Mouse (Mus musculus): ENCODE results near the gene Tmem169. TPM values are rescaled to one million over a fixed set of nuclear protein-coding genes. Genes with fewer than 3 reads are reported as not detected.
"Not testable (repeated sequence)": the region's sequence is repeated elsewhere in the genome, so short reads cannot be mapped to it uniquely, and the experiment has no call there.

Tmem169 gene
- not detected for total RNA-seq (2022)

GRCm38 (mm10) chr1:72283992-72284485 is at the start of gene Tmem169, which contains the start of gene Pecr:
Tmem169 (plus strand) TSS chr1:72284369.
Pecr (minus strand) TSS chr1:72284314.
- peak; percentile 91 to 92 for DNase-seq (ENCODE audit: low spot score in 2 of 2)

GRCm38 (mm10) chr1:72236363-72237006 is 47.7 kb upstream of the Tmem169 start:
- peak; percentile 52 to 72 for DNase-seq (ENCODE audit: low spot score in 2 of 2)

- no peak for DNase-seq (ENCODE audit: low spot score in 2 of 2)
Observed at GRCm38 (mm10) chr1:72237007-72237775, 47.0 kb upstream of the Tmem169 start.

DNA sequence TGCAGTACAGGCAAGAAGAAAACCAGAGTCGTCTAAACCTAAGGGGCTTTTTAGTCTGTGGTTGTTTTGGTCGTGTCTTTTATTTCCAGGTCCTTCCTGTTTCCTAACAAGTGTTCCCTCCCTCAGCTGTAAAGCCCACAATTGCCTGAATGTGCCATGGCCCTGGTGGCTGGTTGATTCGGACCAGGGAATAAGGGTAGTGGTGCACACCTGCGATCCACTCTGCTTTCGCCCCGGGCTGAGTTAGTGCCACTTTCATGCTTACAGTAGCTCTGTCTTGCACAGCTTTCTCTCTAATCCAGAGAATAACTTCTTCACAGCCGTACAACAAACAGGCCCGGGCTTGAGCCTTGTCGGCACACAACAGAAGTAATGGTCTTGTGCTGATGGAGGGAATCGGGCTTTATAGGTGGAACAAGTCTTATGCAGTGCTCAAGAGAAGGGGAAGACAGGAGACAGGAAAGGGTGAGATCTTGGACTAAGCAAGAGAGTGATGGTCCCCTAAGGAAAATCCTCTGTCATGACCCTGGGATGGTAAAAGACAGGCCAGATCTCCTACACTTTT is 46.1 kb upstream of the Tmem169 start:
- DNase-seq (ENCODE audit: low spot score in 2 of 2) = no peak

DNA sequence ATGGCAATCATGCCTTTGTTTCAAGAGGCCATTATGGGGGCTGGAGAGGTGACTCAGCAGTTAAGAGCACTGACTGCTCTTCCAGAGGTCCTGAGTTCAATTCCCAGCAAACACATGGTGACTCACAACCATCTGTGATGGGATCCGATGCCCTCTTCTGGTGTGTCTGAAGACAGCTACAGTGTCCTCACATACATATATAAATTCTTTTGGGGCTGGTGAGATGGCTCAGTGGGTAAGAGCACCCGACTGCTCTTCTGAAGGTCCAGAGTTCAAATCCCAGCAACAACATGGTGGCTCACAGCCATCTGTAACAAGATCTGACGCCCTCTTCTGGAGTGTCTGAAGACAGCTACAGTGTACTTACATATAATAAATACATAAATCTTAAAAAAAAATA is 45.1 kb upstream of the Tmem169 start:
- DNase-seq (ENCODE audit: low spot score in 2 of 2) = not testable (repeated sequence)

DNA sequence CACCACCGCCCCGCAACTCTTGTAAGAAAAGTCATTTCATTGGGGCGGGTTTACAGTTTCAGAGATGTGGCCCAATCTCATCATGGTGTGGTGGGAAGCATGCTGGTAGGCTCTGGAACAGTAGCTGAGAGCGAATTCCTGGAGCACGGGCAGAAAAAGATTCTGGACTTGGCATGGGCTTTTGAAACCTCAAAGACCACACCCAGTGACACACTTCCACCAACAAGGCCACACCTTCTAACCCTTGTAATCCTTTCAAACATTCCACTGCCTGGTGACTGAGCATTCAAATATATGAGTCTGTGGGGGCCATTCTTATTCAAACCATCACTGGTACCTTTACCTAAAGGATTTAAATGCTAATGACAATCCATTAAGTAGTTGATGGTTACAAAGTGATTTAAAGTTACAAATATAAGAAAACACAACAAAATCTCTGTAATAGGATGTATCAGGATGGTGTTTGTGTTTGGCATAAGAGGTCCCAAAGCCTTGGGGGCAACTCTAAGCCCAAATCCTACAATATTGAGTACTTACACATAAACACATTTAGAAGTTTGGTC is 41.5 kb upstream of the Tmem169 start:
- no peak for DNase-seq (ENCODE audit: low spot score in 2 of 2)

DNA sequence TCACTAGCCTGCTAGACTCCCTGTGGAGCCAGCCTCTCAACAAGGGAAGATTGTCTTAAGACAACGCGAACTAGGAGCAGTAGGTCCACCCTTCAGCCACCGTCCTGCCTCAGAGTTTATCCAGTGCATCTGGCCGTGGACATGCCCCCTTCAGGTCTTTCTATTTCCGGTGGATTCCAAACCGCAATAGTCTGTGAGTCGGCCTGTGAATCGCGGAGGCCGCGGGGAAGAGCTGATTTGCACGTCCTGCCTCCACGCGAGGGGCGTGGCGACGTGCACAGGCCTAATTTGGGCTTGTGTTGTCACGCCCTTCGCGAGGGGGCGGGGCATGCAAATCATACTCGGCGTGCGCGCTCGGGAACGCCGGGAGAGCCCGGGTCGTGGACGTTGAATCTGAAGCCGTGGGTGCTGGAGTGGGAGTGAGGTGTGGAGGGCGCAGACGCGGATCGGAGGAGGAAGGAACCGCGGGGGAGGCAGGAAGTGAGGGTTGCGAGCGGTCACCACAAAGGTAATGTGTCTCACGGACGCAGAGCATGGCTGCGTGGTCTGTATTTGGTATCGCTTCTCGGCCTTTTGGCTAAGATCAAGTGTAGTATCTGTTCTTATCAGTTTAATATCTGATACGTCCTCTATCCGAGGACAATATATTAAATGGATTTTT is 40.4 kb upstream of the Tmem169 start:
- DNase-seq (ENCODE audit: low spot score in 2 of 2) = peak; percentile 94 to 97

- no peak for DNase-seq (ENCODE audit: low spot score in 2 of 2)
Observed at GRCm38 (mm10) chr1:72244317-72245036, 39.7 kb upstream of the Tmem169 start.

DNA sequence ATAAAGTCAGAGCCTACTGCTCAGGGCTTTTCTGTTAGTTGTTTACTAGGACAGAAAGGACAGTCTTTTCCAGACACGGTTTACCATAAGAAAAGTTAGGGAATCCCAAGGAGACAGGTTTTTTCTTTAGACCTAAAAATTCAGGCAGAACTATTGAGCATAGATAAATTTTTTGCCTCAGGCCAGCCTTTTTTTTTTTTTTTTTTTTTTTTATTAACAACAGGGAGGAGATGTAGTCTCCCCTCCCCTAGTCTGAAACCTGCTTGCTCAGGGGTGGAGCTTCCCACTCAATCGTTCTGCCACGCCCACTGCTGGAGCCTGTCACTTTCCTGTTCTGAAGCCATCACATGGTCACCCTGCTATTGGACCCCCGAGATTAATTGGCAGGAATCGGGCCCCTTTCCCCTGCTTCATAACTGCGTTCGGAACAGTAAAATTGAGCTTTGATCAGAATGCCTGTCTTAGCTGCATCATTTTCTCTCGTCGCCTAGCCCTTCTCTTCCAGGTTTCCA is 35.9 kb upstream of the Tmem169 start:
- DNase-seq (ENCODE audit: low spot score in 2 of 2) = not testable (repeated sequence)

DNA sequence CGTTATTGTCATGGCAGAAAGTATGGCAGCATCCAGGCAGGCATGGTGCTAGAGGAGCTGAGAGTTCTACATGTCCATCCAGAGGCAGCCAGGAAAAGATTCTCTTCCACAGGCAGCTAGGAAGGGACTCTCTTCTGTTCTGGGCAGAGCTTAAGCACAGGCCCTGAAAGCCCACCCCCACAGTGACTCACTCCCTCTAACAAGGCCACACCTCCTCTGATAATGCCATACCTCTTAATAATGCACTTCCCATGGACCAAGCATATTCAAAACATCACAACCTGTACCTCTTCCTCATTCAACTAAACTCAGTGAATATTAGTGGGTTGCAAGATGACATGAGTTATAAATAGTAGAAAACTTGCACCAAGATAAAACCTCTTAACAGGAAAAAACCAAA is 32.4 kb upstream of the Tmem169 start:
- DNase-seq (ENCODE audit: low spot score in 2 of 2) = no peak

- no peak for DNase-seq (ENCODE audit: low spot score in 2 of 2)
Observed at GRCm38 (mm10) chr1:72253881-72254491, 30.2 kb upstream of the Tmem169 start.

DNA sequence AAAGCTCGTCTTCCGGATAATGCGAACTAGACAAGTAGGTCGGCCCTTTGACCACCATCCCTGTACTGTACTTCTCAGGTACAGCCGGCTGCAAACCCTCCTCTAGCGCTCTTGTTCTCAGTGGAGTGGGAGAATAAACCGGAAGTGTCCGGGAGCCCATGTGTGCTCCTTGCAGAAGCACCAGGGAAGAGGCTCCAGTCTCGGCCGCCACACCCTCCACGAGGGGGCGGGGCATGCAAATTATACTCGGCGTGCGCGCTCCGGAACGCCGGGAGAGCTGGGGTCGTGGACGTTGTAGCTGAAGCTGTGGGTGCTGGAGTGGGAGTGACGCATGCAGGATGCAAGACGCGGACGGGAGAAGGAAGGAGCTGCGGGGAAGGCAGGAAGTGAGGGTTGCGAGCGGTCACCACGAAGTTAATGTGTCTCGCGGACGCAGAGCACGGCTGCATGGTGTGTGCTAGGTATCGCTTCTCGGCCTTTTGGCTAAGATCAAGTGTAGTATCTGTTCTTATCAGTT is 29.6 kb upstream of the Tmem169 start:
- peak; percentile 85 to 88 for DNase-seq (ENCODE audit: low spot score in 2 of 2)

- peak in 1 of 2 experiments; percentile 20 for DNase-seq (ENCODE audit: low spot score in 2 of 2)
Observed at GRCm38 (mm10) chr1:72255062-72255853, 28.9 kb upstream of the Tmem169 start.

- no peak for DNase-seq (ENCODE audit: low spot score in 2 of 2)
Observed at GRCm38 (mm10) chr1:72255854-72256175, 28.4 kb upstream of the Tmem169 start.

DNA sequence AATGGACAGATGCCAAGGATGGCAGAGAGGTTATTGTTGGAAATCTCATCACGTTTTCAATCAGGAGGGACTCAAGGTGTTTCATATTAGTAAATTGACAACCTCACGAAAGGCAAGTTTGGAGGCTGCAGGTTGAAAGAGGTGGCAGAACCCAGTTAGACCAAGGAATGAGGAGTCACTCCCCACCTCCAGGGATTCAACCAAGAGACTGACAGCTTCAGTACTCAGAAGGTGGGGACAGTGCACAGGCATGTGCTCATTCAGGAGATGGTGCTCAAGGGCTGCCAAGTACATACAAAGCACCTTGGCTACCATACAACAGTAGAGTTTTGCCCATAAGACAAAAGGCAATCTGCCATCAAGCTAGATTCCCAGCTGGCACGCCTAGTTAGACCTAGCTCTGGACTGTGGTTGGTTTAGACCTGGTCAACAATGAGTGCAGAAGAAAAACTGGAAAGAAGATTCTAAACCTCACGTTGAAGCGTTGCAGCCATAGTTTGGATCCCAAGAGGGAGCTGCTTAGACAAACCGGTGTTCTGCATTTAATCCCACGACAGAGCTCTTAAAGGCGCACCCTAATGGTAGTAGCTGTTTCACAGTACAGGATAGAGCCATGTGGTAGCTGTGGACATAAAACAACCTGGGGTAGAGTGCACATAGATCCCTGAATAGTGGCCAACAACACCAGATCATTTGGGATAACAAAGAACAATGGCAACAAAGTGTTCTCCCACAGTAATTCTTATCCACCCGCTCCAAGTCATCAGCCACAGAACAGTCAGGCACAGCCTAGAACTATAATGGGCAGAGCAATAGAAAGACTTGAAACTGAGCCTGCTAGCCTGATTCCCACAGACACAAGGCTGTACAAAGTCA is 27.6 kb upstream of the Tmem169 start:
- DNase-seq (ENCODE audit: low spot score in 2 of 2) = no peak

DNA sequence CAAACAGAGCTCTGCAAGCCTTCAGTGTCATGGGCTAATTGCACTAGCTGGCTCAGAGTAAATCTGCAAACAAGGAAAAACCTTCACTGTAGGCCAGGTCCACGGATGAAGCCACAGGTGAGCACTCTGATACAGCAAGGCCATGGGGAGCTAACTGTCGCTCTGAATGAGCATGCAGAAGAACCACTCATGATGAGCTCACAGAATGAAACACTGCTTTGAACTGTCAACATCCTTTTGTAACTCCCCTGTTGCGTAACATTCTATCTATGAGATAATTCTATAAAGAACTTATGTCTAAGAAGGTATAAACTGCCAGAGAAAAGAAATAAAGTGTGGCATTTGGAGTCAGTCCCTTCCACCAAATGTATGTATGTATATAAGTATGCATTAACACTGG is 21.1 kb upstream of the Tmem169 start:
- no peak for DNase-seq (ENCODE audit: low spot score in 2 of 2)

GRCm38 (mm10) chr1:72278085-72278484 is 6.1 kb upstream of the Tmem169 start:
- DNase-seq (ENCODE audit: low spot score in 2 of 2) = no peak

GRCm38 (mm10) chr1:72282604-72283003 is 1.6 kb upstream of the Tmem169 start:
- no peak for DNase-seq (ENCODE audit: low spot score in 2 of 2)
